Mouse (Mus musculus) heart, postnatal 10 days (tissue): ENCODE measurements at regions not wholly inside any gene's neighbourhood (a gene's known extent, or its start where the extent isn't known, plus 50 kb on each side); places are given as distances from the start of the nearest gene placed in this dataset.

ENCODE experiments used
- DNase-seq, 2 experiments: peaks; one replicate each; pipeline ENCODE4 v3.0.0; 2021
- intact Hi-C: fragments of 180-260 bp; cut with DNase I; formaldehyde crosslinking; loops from one replicate; pipeline ENCODE4 v1.15.1; 2025

DNA sequence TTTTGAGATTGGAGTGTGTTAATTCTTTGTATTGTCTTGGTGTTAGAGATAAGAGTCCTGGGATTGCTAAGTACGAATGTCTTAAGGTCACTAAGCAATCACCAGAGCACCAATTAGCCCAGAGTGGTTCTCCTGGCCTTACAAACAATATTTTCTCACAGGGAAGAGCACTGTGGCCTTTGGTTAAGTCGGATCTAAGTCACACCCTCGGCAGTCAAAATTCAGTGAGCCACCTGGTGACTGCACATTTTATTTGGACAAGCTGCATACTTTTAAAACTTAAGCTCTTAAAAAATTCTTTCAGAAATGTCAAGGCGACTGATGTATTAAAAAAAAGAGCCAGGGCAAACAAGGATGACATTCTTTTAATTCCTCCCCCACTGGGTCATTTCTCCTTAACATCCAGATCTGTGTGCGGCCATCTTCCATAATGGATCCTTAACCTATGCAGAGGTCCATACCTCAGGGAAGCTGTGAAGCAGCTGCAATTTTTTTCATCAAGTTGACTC, 60.9 kb upstream of the Foxa2 start:
- no peak for DNase-seq
- intact Hi-C loops: no loop called here

DNA sequence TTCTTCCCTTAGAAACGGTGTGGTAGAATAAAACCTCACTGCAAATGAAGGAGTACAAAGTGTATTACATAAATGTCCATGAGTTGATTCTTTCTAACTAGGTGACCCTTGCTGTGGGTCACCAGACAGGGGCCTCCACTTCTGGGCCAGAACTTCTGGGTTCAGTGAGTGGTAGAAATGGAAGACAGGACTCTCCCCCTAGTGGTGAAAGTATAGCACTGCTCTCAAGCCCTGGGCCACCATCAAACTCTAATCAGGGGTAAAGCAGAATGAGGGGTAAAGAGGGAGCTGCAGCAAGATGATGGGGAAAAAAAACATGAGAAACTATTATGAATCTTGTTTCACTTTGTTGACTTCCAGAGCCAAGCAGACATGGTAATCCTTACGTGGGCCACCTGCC, 63.4 kb upstream of the Foxa2 start:
- DNase-seq: peak in 1 of 2 experiments; percentile 12
- intact Hi-C loops: loop anchor here (1.0 to 5.0 kb wide), 3 partner anchors 63 to 302 kb away; partner anchors contain the start of gene Foxa2

DNA sequence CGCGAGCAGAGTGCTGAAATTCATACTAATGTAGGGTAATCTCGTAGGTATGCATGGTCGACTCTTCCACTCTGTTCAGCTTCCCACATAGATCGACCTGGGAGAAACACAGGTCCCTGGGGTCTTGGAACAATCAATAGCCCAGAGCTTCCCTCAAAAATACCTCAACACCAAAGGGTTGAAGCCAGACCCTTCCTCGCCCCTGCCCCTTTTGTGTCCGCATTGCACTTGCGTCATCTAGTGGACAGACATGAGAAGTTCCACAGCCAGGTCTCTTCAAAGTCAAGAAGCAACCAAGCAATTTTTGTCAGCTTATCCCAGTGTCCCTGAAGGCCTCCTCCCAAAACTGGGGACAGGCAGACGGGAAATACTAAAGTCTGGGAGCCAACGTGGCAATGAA, 65.1 kb upstream of the Foxa2 start:
- intact Hi-C loops: loop anchor here (5.0 kb wide), 2 partner anchors 65 to 265 kb away; partner anchors contain the start of gene Foxa2
- DNase-seq: peak; percentile 9 to 26

DNA sequence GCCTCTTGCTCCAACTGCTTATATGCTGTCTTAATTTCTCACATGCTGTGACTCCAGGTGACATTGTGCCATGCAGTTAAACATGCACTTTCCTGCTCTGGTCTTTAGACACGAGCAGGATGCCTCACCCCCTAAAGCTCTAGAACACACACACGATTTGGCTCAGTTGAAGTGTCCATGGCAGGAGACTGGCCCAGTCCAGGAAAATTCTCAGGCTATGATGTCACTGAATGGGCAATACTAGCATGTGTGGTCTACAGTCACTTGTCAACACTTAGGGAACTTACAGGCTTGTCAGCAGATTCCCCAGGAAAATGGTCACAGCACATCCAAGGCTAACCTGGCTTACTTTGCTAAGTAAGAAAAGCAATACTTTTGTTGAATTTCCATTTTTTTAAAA, 66.4 kb upstream of the Foxa2 start:
- peak; percentile 18 to 19 for DNase-seq
- intact Hi-C loops: loop anchor here (5.0 kb wide), 2 partner anchors 66 to 266 kb away; partner anchors contain the start of gene Foxa2

DNA sequence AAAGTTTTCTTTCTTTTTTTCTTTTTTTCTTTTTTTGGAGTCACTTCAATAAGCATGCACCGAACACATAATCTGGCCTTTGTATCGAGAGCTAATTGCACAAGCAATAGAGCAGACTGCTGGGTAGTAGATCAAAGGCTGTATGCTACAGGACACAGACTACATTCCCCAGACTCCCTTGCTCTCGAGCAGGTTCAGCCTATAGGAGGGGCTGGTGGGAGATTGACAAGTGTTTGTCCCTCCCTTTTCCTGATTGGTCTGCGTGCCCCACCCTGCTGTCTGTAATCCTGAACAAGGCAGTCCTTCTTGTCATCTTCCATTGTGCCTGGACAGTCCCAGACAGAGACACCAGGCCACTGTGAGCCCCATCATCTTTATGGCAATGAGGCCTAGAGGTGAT, 67.8 kb upstream of the Foxa2 start:
- no peak for DNase-seq
- intact Hi-C loops: loop anchor here (5.0 kb wide), 2 partner anchors 67 to 267 kb away; partner anchors contain the start of gene Foxa2

DNA sequence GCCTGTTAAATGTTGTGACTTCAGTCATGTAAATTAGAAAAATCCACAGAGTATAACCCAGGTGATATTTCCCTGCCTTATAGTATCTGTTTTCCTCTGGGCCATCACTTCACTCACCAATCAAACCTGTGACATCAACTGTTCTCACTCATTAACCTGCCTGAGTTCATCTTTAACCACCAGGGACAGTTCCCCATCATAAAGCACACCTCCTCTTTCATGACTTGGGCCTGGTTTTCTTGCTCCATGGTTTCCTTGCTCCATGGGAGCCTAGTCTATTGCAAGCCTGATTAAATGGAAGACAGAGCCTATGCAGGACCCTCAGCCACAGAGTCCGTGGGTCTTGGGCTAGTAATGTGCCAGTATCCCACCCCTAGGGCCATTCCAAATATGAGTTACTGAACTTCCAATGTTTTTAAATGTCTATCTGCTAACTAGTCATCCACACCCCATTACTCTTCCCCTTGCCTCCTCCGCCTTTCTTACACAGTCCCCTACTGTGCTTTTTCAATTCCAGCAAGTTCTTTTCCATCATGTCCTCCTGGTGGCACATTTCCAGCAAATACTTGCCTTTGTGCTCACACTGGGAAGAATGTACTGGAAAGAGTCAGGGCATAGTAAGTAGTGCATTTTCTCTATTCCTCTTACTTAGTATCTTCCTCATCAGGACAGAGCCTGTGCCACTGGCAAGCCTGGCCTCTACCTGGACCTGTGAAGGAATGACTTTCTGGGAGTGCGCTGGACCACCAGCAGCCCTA, 69.4 kb upstream of the Foxa2 start:
- no peak for DNase-seq
- intact Hi-C loops: no loop called here

DNA sequence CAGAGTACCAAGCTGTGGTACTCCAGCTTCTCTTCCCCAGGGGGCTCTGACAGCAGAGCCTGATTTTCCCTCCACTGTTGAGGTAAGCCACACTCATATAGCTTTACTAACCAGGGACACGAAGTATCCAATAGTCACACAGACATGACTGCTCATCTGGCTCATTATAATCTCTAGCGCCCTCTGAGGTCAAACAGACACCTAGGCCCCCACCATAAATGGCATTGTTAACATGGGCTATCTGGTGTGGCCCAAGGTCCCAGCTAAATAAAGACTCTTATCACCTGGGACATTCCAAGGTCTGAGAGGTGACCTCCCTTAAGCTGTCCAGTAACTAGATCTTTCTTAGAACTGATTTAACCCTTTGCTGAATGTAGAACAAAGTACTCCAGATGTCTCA, 70.7 kb upstream of the Foxa2 start:
- peak in 1 of 2 experiments; percentile 16 for DNase-seq
- intact Hi-C loops: no loop called here

DNA sequence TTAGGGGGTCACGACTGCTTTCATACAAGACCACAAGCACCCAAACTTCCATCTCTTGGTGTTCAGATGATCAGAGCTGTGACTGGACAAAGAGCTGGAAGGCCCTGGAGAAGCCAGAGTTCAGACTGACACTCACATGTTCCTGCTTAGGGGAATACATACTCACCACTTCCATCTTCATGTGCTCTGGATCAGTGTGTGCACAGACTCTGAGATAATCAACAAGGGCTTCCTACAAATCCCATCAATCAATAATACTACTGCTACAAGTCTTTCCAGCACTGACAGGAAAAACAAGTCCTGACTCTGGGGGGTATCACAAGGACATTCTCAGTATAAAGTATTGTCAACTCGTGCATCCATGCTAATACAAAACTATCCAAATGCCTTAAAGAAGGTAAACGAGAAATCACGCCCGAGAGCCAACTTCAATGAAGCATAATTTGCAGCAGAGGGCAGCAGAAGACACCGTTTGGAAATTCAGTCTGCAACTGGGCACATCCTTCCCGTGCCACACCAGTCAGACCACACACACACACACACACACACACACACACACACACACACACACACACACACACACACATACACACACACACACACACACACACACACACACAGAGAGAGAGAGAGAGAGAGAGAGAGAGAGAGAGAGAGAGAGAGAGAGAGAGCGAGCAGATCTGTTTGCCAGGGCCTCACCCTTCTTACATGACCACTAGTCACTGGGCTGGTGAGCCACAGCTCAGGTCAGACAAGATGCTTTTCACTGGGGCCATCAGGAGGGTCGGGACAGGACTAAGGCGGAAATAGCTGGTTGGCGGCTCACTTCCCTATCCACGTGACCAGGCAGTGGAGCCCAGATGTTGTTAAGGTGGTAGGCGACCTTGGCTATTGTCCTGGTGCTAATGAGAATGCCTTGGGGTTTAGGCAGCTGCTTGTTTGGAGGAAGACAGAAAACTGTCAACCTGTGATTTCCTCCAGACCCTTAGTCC, 75.4 kb upstream of the Foxa2 start:
- intact Hi-C loops: loop anchor here (2.0 to 5.0 kb wide), 4 partner anchors 50 to 533 kb away; no protein-coding TSS in a partner anchor
- peak; percentile 60 to 69 for DNase-seq

DNA sequence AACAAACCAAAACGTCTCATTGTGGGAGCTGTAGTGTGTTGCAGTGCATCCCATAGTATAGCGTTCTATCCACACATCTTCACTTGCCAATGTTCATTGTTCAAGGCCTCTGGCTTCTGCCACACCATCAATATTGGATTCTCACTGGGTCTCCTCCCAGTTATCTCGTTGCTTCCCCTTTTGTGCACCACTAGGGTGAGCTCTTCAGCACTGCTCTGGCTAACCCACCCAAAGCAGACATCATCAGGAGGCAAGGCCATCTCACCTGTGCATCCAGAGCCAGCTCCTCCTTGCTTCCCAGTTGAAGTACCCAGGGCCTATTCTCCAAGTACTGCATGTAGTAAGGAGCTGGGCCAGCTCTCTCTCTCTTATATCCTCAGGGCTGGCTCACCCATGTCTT, 77.0 kb upstream of the Foxa2 start:
- intact Hi-C loops: loop anchor here (2.0 to 5.0 kb wide), 4 partner anchors 49 to 531 kb away; no protein-coding TSS in a partner anchor

DNA sequence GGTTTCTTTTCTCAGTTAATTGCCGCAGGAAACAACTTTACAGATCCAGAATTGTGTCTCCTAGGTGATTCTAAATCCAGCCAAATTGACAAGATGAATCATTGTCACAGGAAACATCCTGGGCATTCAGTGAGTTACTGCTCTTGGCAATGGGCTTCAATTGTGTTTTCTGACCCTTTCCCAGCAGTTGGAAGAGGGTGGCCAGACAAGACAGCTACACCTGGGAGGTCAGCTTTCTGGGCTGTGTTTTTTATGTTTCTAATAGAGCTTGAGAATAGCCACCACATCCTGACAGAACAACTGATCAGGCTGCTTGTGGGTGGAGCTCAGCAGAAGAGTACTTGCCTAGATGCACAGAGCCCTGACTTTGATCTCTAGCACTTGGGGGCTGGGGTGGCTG, 87.0 kb upstream of the Foxa2 start:
- no peak for DNase-seq
- intact Hi-C loops: no loop called here

More for the DNA sequence above, 77.0 kb upstream of the Foxa2 start:
- DNase-seq: no peak

DNA sequence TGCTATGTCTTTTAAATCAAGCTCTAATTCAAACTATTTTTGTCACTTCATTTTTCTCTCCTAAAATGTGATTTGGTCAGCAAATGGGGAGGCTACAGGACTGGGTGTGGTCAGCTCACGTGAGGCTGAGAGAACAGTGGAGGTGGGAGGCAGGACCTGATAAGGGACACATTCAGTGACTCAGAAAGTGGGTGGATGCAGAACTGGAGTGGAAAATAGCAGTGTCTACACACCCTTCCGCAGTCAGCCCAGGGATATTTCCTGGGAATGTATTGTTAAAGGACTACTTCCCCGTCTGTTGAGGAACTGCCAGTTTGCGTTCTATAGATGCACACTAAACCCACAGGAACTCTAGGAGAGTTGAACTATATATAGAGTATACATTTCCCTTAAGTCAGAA, 95.2 kb upstream of the Foxa2 start:
- peak; percentile 27 to 31 for DNase-seq
- intact Hi-C loops: no loop called here

DNA sequence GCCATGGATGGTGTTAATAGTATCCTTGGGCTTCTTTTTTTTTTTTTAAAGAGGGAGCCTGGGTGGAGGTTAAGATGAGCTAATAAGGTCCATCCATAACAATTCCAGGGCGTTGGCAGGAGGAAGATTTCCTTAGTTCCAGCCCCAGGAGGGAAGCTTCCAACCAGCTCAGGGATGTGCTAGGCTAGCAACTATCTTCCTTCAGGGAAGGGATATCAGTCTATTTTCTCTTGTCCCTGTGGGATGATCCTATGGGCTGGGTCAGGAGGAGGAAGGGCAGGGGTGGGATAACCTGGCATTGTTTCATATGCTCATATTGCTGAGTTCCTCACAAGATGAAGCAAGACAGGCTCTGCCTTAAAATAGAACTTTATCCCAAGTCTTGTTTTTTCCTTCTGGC, 98.0 kb upstream of the Foxa2 start:
- intact Hi-C loops: no loop called here
- no peak for DNase-seq

DNA sequence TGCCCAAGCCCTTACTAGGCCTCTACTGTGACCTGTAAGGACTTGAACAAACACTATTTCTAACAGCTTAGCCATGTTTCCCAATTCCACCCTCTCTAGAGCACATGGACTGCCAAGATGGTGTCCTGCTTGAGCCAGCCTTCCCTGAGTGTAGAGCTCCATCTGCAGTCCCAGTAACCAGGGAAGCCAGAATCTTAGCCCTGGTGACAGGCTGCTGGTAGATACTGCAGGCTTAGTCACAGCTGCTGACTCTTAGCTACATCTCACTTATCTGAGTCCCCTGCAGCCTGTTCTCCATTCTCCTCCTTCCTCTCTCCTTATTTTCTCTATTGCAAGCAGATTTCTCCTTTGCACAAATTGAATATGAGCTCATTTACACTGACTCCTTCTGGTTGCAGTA, 101.5 kb upstream of the Foxa2 start:
- no peak for DNase-seq
- intact Hi-C loops: no loop called here

DNA sequence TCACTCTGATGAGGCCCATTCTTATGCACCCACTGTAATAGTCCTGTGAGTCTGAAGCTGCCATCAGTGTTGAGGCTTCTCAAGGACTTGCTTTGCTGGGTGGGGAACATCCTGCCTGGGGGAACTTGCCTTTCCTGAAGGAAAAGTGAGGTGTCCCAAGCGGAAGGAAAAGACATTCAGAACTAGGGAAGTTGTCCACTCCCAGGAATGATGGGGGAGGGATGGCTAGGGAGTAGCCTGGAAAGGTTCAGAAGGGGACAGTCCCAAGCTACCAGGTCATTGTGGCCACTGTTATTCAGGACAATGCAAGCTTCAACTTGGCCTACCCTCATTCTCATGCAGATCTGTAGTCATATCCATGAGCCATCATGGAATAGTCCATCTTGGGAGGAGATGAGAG, 102.7 kb upstream of the Foxa2 start:
- intact Hi-C loops: no loop called here
- peak; percentile 22 to 27 for DNase-seq

DNA sequence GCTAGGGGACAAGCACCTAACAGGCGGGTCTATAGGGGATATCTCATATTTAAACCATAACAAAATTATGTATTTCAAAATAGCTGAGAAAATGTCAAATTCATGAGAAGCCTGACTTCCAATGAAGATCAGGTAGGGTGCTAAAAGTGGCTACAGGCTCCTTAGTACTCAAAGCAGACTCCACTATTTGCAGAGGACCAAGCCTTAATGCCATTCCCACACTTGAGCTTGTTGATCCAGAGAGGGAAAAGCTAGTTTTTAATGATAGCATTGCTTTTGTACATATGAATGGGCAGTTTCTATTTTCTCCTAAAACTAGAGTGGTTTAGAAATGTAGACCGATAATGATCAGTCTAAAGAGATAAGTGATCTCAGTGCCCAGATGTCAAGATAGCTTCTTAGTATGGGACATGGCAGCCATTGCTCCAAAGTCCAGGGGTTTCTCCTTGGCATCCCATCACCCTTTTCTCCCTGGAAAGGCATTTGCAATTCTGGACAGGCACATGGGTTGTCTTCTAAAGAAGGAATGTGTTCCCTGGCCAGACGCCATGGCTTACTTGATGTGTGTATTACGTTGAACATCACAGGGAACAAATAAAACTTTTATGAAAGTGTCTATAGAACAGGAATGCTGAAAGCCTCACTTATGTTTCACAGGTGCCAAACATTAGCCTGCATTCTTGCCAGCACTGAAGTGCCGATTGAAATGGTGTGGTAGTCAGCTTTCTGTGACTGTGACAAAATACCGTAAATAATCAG, 106.9 kb upstream of the Foxa2 start:
- peak; percentile 15 to 22 for DNase-seq

DNA sequence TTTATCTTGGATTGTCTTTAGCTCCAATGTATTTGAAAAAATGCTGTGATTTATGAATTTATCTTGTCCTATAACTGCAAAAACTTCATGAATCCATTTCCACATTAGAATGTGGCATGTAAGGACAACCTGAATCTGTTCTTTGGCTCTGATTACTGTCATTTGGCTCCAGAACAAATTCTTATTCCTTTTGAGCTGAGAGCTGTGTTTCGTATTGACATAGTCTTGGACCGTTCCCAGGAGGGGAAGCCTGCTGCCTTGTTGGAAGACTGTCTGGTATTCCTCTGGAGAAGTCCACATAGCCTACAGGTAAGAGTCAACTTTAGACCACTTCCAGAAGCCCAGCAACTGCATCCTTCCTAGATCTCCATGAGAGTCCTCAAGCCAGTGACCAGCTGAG, 109.4 kb upstream of the Foxa2 start:
- no peak for DNase-seq
- intact Hi-C loops: no loop called here

More for the DNA sequence above, 106.9 kb upstream of the Foxa2 start:
- intact Hi-C loops: loop anchor here (5.0 kb wide), 1 partner anchor 189 kb away; no protein-coding TSS in a partner anchor

DNA sequence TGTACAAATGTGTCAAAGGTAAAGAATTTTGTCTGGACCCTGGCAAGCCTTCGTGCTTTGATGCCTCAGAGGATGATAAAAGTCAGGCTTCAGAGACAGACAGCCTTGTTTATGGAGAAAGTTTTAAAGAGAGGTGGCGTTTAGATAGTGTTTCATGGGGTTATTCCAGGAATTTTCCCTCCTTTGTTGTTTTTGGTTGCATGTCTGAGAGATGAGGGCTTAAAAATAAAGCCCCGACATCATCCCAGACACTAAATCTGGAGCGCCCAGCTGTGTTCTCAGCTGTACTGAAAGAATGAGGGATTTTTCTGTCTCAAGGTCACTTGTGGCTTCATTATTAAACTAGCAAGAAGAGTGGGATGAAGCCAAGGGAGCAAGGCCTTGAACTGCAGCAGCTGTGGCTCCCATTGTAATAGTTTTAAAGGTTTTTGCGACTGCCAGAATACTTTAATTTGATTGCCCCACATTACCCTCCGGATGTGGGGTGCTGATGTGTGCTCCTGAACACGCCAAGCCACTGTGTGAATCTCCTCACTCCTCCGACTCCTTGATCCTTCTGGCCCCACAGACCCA, 112.3 kb upstream of the Foxa2 start:
- DNase-seq: peak; percentile 22 to 35
- intact Hi-C loops: no loop called here

DNA sequence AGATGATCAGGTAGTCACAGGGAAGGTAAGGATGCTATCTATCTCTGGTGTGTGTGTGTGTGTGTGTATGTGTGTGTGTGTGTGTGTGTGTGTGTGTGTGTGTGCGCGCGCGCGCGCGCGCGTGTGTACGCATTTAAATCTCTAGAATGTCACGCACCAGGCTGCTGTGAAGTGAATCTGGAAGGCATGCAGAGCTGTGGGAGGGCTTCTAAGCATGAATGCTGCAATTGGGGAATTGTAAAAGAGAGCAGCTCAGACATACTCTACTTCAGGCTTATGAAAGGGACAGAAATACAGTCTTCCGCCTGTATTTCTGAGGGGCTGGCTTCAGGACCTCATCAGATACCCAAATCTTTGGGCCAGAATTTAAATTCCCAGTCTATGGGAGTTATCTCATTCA, 114.2 kb upstream of the Foxa2 start:
- DNase-seq: no peak
- intact Hi-C loops: no loop called here

DNA sequence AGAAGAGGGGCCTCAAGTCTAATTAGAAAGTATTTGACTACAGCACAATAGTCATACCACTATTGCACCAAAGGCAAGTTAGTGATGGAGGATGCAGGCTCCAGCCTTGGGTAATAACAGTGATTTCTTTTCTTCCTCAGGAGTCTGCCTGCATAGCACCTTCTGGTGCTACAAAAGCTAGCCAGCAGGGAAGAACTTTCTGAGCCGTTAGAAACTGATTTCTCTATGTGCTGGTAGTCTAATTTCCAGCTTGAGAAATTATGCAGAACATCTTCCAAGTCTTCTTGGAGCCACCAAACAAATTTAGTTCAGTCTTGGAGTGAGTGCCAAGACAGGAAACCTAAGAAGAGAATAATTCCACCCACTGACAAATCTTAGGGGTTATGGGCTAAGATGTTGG, 115.2 kb upstream of the Foxa2 start:
- intact Hi-C loops: no loop called here
- no peak for DNase-seq

DNA sequence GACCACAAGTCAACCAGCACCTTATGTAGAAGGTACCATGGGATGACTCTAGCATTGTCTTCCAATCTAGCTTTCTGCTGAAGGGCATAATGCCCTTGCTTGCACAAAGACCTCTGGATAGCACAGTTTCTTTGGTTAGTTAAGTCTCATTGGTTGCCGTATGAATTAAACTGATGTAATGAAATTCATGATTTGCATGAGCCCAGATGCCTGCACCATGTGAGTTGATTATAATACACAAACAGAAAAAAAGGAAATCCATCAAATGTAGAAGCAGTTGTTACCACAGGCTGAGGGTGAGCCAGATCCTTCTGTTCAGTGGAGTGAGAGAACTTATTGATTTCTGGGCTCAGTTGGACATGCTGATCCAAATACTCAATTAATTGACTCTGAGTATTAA, 115.8 kb upstream of the Foxa2 start:
- intact Hi-C loops: no loop called here
- DNase-seq: no peak
